Mouse (Mus musculus) spleen, adult 2 months (tissue): ENCODE results near the gene Clint1. TPM values are rescaled to one million over a fixed set of nuclear protein-coding genes. Genes with fewer than 3 reads are reported as not detected.

Experiments
- DNase-seq, 2 experiments: peaks; one replicate each; pipeline versions ENCODE4 v3.0.0 to v3.0.0-alpha.2; 2012 to 2021; ENCODE audit warnings: low spot score in 2 of 2, low read depth in 1 of 2
- H3K27ac ChIP-seq: fragments of 200-500 bp; 2 replicates; pipeline ENCODE4 v1.5.1; 2012; ENCODE audit warnings: low read length, inconsistent platforms; ENCODE audit not compliant: insufficient read depth
- H3K27me3 ChIP-seq: fragments of 200-500 bp; 2 replicates; pipeline ENCODE4 v1.6.1; 2012; ENCODE audit warnings: mild to moderate bottlenecking, moderate library complexity, low read length, inconsistent platforms; ENCODE audit not compliant: control insufficient read depth, insufficient read depth
- H3K36me3 ChIP-seq: fragments of 200-500 bp; 2 replicates; pipeline ENCODE4 v1.6.1; 2012; ENCODE audit warnings: mild to moderate bottlenecking, low read length, inconsistent platforms; ENCODE audit not compliant: control insufficient read depth, insufficient read depth
- H3K4me1 ChIP-seq: fragments of 200-500 bp; 2 replicates; pipeline ENCODE4 v1.6.1; 2011; ENCODE audit warnings: inconsistent platforms; ENCODE audit not compliant: control insufficient read depth, insufficient read depth, insufficient read length
- H3K4me3 ChIP-seq: fragments of 200-500 bp; 2 replicates; pipeline ENCODE4 v1.5.1; 2011; ENCODE audit warnings: mild to moderate bottlenecking, inconsistent platforms; ENCODE audit not compliant: insufficient read depth, insufficient read length; ENCODE audit errors: extremely low read depth
- CTCF ChIP-seq: fragments of 200-500 bp; IDR thresholded peaks from 2 replicates; pipeline ENCODE4 v1.5.1; 2011; ENCODE audit warnings: mild to moderate bottlenecking, inconsistent platforms; ENCODE audit not compliant: insufficient read depth, insufficient read length, insufficient replicate concordance; ENCODE audit errors: extremely low read depth
- POLR2A ChIP-seq: fragments of 200-500 bp; IDR thresholded peaks from 2 replicates; pipeline ENCODE4 v1.6.1; 2011; ENCODE audit warnings: low read depth, low read length, inconsistent platforms
- WGBS: fragments of 180-500 bp; shearing (Covaris S2); methylation state at CpG from one replicate; pipeline ENCODE4 v1.1.7; 2018; 5-methylcytosine and 5-hydroxymethylcytosine counted together
- polyA plus RNA-seq: library from polyadenylated mRNA; depleted of rRNA; stranded (reverse); fragments of >200 nt; gene quantifications from 2 replicates; pipeline ENCODE4 v1.2.3, GENCODE M21; 2012; rRNA removed

Gene Clint1
- polyA plus RNA-seq, 1 experiment: 41.1 TPM

- peaks cover 7% of the 10 kb centered on the region for H3K36me3 ChIP-seq
- under 1% methylated on average over 32 of the region's 32 CpGs for WGBS
- no peaks in the 10 kb centered on the region for H3K27me3 ChIP-seq
- peak within 1 kb of the TSS; percentile 97 for H3K27ac ChIP-seq
- peak within 1 kb of the TSS; percentile 99 for H3K4me3 ChIP-seq
- TF ChIP-seq POLR2A: peak; percentile 4
- TF ChIP-seq CTCF: 0 out of 2 replicates have a peak, but pooled peaks have one; percentile 3
- peak; percentile 89 to 94 for DNase-seq
- H3K4me1 ChIP-seq: no peaks in the 10 kb centered on the region
Observed at GRCm38 (mm10) chr11:45955127-45955627, 103.3 kb downstream of the Clint1 start, which contains the start of gene Thg1l. TSS of gene Thg1l (minus strand) at chr11:45955494.

- Histone ChIP-seq H3K27me3 (no peaks in the 10 kb centered on the region), H3K4me3 (no peak overlapping the region), H3K36me3 (no peaks in the 10 kb centered on the region), H3K4me1 (no peaks in the 10 kb centered on the region), H3K27ac (no peak overlapping the region)
- TF ChIP-seq CTCF (no peak), POLR2A (no peak)
- 72% methylated on average over 3 of the region's 3 CpGs for WGBS
- peak; percentile 23 to 34 for DNase-seq
Observed at GRCm38 (mm10) chr11:45959598-45959997, 107.7 kb downstream of the Clint1 start.

GRCm38 (mm10) chr11:45960003-45960402, 108.2 kb downstream of the Clint1 start:
- no peak overlapping the region for H3K27ac ChIP-seq
- H3K27me3 ChIP-seq: no peaks in the 10 kb centered on the region
- peak in 1 of 2 experiments; percentile 17 for DNase-seq
- H3K36me3 ChIP-seq: no peaks in the 10 kb centered on the region
- TF ChIP-seq CTCF (no peak), POLR2A (no peak)
- WGBS: 81% methylated on average over 5 of the region's 5 CpGs
- no peak overlapping the region for H3K4me3 ChIP-seq
- no peaks in the 10 kb centered on the region for H3K4me1 ChIP-seq

Other genes starting within 250 kb of the Clint1 start
- 3.4 and 4.5 TPM in 2 replicates for gene Lsm11, start 92.9 kb downstream of the Clint1 start, polyA plus RNA-seq
- gene Thg1l, start 103.4 kb downstream of the Clint1 start, polyA plus RNA-seq: 4.4 and 5.5 TPM in 2 replicates
- 0.04 and 0.07 TPM in 2 replicates for gene Sox30, start 128.3 kb downstream of the Clint1 start, polyA plus RNA-seq
- gene Gm12166, start 200.3 kb downstream of the Clint1 start, polyA plus RNA-seq: 9.4 and 28.6 TPM in 2 replicates
- gene Adam19, start 203.9 kb downstream of the Clint1 start, polyA plus RNA-seq: 21.3 and 24.9 TPM in 2 replicates